Mouse (Mus musculus): ENCODE data around the gene Cdyl. TPM values are rescaled to one million over a fixed set of nuclear protein-coding genes. Genes with fewer than 3 reads are reported as not detected.

Gene Cdyl
- polyA plus RNA-seq, 1 experiment from 2014 or later: 10.3 TPM

DNA sequence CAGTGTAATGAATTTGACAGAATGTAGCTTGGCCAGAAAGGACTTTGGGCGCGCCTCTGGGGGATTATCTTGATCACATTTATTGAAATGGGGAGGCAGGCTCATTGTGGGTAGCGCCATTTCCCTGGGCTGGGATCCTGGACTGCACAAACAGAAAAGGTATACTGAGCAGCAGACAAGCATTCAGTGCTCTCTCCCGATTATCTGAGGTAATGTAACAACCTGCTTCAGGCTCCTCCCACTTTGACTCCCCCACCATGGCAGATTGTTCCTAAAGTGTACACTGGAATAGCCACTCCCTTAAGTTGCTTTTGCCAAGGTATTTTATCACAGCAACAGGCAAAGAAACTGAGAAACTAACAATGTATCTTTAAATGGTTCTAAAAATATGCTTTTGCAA lies 58.0 kb downstream of the Cdyl start:
- Histone ChIP-seq H3K9me3 (replicated peaks) (no peaks in the 10 kb centered on the region), H3K27me3 (no peaks in the 10 kb centered on the region), H3K36me3 (no peaks in the 10 kb centered on the region), H3K4me1 (replicated peaks) (peaks cover 9% of the 10 kb centered on the region), H3K4me2 (no peak overlapping the region), H3K27ac (no peak overlapping the region), H3K4me3 (replicated peaks) (no peak overlapping the region), H3K9ac (no peak overlapping the region)
- DNase-seq: no peak
- no peak for ATAC-seq (ENCODE audit: low read depth)
- 77% methylated on average over 4 of the region's 4 CpGs for WGBS (ENCODE audit: insufficient replicate concordance)

DNA sequence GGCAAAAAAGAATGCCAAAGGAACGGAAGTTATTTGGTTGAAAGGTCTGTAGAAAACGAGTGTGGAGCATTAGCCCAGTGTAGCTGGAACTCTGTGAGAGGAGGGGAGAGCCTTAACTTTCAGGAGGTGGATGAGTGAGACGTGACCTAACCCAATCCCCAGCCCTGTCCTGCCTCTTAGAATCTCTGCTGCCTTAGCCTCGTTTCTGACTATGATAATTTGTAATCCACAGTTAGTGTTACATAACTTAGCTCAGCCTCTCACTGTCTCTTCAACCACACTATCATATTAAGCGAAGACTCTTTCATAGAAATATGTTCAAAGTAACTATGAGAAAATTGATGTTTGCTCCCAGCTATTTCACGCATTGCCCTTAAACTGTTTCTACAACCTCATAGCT lies 59.9 kb downstream of the Cdyl start:
- Histone ChIP-seq H3K4me3 (replicated peaks) (no peak overlapping the region), H3K4me2 (no peak overlapping the region), H3K36me3 (no peaks in the 10 kb centered on the region), H3K9ac (no peak overlapping the region), H3K27ac (no peak overlapping the region), H3K9me3 (replicated peaks) (no peaks in the 10 kb centered on the region), H3K27me3 (no peaks in the 10 kb centered on the region), H3K4me1 (replicated peaks) (peaks cover 14% of the 10 kb centered on the region)
- WGBS (ENCODE audit: insufficient replicate concordance): 64% methylated on average over 6 of the region's 6 CpGs
- ATAC-seq (ENCODE audit: low read depth) (no peak), DNase-seq (no peak)

DNA sequence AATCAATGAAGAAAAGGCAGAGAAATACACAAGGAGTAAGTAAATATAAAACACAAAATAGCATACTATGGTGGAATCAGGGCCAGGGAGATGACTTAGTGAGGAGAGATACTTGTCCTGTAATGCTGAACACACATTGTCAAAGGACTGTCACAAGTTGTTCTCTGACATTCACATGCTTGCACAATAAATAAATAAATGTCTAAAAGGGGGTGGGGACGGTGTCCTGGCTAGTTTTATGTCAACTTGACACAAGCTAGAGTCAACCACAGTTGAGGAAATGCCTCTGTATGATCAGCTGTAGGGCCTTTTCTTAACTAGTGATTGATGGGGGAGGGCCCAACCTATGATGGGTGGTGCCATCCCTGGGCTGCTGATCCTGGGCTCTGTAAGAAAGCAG lies 63.4 kb downstream of the Cdyl start:
- H3K27me3 ChIP-seq: no peaks in the 10 kb centered on the region
- no peaks in the 10 kb centered on the region for H3K9me3 ChIP-seq (replicated peaks)
- H3K9ac ChIP-seq: no peak overlapping the region
- 53% methylated on average over 1 of the region's 1 CpGs for WGBS (ENCODE audit: insufficient replicate concordance)
- no peak overlapping the region for H3K4me2 ChIP-seq
- peaks cover 13% of the 10 kb centered on the region for H3K4me1 ChIP-seq (replicated peaks)
- no peaks in the 10 kb centered on the region for H3K36me3 ChIP-seq
- no peak overlapping the region for H3K4me3 ChIP-seq (replicated peaks)
- ATAC-seq (ENCODE audit: low read depth) (no peak; the same call in 1 of the 2 replicates), DNase-seq (no peak)
- H3K27ac ChIP-seq: no peak overlapping the region

GRCm38 (mm10) chr13:35726025-35726424 lies 66.4 kb downstream of the Cdyl start:
- Histone ChIP-seq H3K9ac (no peak overlapping the region), H3K4me2 (no peak overlapping the region), H3K27me3 (no peaks in the 10 kb centered on the region), H3K36me3 (no peaks in the 10 kb centered on the region), H3K9me3 (replicated peaks) (no peaks in the 10 kb centered on the region), H3K4me1 (replicated peaks) (peaks cover 8% of the 10 kb centered on the region; the same call in 1 of the 2 replicates), H3K4me3 (replicated peaks) (no peak overlapping the region), H3K27ac (no peak overlapping the region)
- DNase-seq (no peak), ATAC-seq (ENCODE audit: low read depth) (peak; percentile 47; the same call in 1 of the 2 replicates)
- 37% methylated on average over 3 of the region's 3 CpGs for WGBS (ENCODE audit: insufficient replicate concordance)

DNA sequence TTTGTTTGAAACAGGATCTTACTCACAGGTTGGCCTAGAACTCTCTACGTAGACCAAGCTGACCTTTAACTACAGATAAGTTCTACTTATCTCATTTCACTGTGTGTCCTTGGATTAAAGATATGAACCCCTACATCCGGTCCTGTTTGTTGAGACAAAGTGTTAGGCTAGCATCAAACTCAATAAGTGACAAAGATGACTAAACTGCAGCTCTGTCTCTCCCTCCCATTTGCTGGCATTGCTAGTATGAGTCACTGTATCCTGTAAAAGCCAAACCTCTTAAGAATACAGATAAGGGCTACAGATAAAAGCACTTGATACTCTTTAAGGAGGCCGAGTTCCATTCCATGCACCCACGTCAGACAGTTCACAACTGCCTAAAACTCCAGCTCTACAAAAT lies 72.5 kb downstream of the Cdyl start:
- Histone ChIP-seq H3K27ac (peak overlapping the region; percentile 80), H3K36me3 (no peaks in the 10 kb centered on the region), H3K9me3 (replicated peaks) (no peaks in the 10 kb centered on the region), H3K4me1 (replicated peaks) (peaks cover 26% of the 10 kb centered on the region), H3K4me3 (replicated peaks) (no peak overlapping the region), H3K9ac (no peak overlapping the region), H3K4me2 (no peak overlapping the region), H3K27me3 (no peaks in the 10 kb centered on the region)
- 63% methylated on average over 4 of the region's 4 CpGs for WGBS (ENCODE audit: insufficient replicate concordance)
- DNase-seq (no peak), ATAC-seq (ENCODE audit: low read depth) (no peak)

DNA sequence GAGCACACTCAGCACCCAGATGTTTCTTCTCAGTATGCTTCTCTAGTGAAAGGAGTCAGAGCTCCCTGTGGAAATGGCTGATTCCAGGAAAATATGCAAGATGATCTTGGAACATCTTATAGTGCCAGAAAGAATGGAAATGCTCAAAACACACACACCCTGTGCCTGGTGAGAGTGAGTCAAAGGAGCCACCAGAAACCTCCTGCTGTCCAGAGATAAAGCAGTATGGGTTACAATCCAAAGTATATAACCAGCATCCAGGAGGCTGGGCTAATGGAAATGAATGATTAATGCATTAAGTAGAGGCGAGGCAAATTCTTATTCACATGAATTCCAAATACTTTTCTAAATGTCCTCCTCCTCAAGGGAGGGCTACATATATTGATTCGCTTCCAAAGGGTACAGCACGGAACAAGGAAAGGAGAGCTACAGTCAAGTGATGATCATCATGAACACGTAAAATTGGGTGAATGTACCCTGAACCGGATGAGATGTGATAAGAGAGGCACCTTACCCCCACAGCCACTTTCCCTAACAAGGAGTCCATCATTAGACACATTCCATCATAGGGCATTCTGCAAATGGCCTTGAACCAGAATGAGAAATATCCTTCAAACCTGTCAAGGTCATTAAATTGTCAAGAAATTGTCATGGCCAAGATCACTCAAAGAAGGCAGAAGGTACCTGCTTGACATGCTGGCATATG lies 73.4 kb downstream of the Cdyl start:
- 61% methylated on average over 5 of the region's 5 CpGs for WGBS (ENCODE audit: insufficient replicate concordance)
- peak overlapping the region; percentile 41 for H3K4me2 ChIP-seq
- H3K4me3 ChIP-seq (replicated peaks): no peak overlapping the region
- peaks cover 26% of the 10 kb centered on the region for H3K4me1 ChIP-seq (replicated peaks)
- H3K9ac ChIP-seq: peak overlapping the region; percentile 26
- ATAC-seq (ENCODE audit: low read depth): peak; percentile 97
- peak overlapping the region; percentile 80 for H3K27ac ChIP-seq
- no peaks in the 10 kb centered on the region for H3K27me3 ChIP-seq
- no peak for DNase-seq
- H3K9me3 ChIP-seq (replicated peaks): no peaks in the 10 kb centered on the region
- no peaks in the 10 kb centered on the region for H3K36me3 ChIP-seq

- ATAC-seq (ENCODE audit: low read depth) (no peak), DNase-seq (no peak)
- Histone ChIP-seq H3K4me2 (no peak overlapping the region), H3K27me3 (no peaks in the 10 kb centered on the region; the same call in 1 of the 2 replicates), H3K27ac (no peak overlapping the region), H3K36me3 (no peaks in the 10 kb centered on the region), H3K9me3 (replicated peaks) (no peaks in the 10 kb centered on the region), H3K4me1 (replicated peaks) (peaks cover 35% of the 10 kb centered on the region), H3K4me3 (replicated peaks) (no peak overlapping the region), H3K9ac (no peak overlapping the region)
- WGBS (ENCODE audit: insufficient replicate concordance): 18% methylated on average over 2 of the region's 2 CpGs
Observed at GRCm38 (mm10) chr13:35737565-35737964, 77.9 kb downstream of the Cdyl start.

GRCm38 (mm10) chr13:35738210-35738609 lies 78.6 kb downstream of the Cdyl start:
- no peaks in the 10 kb centered on the region for H3K36me3 ChIP-seq
- peaks cover 35% of the 10 kb centered on the region for H3K4me1 ChIP-seq (replicated peaks)
- no peaks in the 10 kb centered on the region for H3K9me3 ChIP-seq (replicated peaks)
- 39% methylated on average over 2 of the region's 2 CpGs for WGBS (ENCODE audit: insufficient replicate concordance)
- no peak overlapping the region for H3K4me2 ChIP-seq
- no peak for DNase-seq
- H3K4me3 ChIP-seq (replicated peaks): no peak overlapping the region
- no peaks in the 10 kb centered on the region; the same call in 1 of the 2 replicates for H3K27me3 ChIP-seq
- no peak overlapping the region for H3K9ac ChIP-seq
- H3K27ac ChIP-seq: no peak overlapping the region
- no peak for ATAC-seq (ENCODE audit: low read depth)

DNA sequence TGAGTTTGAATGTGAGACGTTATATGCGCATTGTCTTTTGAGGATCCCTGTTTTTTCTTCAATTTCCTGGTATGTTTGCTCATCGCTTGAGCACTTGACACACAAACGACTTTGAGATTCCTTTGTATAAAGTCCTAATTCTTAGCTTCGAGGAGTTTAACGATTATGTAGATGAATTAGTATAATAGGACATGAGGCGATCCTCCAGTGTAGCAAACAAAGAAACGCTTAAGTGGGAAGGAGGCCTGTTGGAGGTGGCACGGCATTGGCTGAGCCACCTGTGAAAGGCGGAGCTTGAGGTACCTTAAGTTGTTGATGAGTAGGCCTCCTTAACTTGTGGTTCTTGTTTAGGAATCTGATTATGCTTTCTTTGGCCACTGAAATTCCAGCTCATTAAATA lies 79.8 kb downstream of the Cdyl start:
- Histone ChIP-seq H3K9me3 (replicated peaks) (no peaks in the 10 kb centered on the region), H3K4me2 (0 out of 2 replicates have a peak overlapping the region, but pooled peaks have one; percentile 98), H3K4me1 (replicated peaks) (peaks cover 42% of the 10 kb centered on the region), H3K4me3 (replicated peaks) (no peak overlapping the region), H3K9ac (no peak overlapping the region), H3K27me3 (no peaks in the 10 kb centered on the region; the same call in 1 of the 2 replicates), H3K27ac (peak overlapping the region; percentile 96), H3K36me3 (no peaks in the 10 kb centered on the region)
- DNase-seq: no peak
- ATAC-seq (ENCODE audit: low read depth): no peak
- 62% methylated on average over 10 of the region's 10 CpGs for WGBS (ENCODE audit: insufficient replicate concordance)

DNA sequence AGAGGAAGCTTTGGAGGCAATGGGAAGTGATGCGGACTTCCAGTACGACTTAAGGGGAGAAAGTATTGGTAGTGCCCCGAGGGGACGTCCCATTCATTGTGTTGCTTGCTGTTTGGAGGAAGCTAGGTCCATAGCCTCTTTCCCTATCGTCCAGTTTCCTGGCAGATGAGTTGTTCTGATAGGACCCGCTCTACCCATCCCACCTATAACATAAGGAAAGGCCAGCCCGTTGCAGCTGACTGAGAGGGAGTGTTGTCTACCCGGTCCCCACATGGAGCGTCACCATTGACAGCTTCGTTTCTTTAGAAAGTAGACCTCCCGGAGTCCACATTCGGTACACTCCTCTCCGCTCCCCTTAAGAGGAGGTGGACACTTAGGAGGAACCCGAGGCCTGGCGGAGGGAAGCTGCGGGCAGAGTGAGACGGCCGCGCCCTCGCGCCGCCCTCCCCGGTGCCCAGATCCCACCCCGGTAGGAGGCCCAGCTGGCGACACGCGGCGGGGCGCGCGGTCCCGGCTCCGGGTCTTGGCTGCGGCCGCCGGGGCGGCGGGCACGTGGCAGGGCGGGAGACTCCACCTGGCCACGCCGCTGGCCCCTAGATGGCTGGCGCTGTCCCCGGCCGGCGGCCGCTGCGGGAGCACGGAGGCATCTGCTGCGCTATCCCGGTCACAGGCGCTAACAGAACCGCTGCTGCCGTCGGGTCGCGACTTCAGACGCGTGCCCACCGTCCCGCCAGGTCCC lies 80.8 kb downstream of the Cdyl start:
- Histone ChIP-seq H3K9me3 (replicated peaks) (no peaks in the 10 kb centered on the region), H3K36me3 (no peaks in the 10 kb centered on the region), H3K4me1 (replicated peaks) (peaks cover 51% of the 10 kb centered on the region), H3K27ac (peak overlapping the region; percentile 96), H3K4me2 (peak overlapping the region; percentile 98), H3K27me3 (no peaks in the 10 kb centered on the region; the same call in 1 of the 2 replicates), H3K9ac (peak overlapping the region; percentile 83), H3K4me3 (replicated peaks) (peak overlapping the region; percentile 99)
- WGBS (ENCODE audit: insufficient replicate concordance): 2% methylated on average over 53 of the region's 61 CpGs
- ATAC-seq (ENCODE audit: low read depth) (peak; percentile 78), DNase-seq (peak; percentile 78)

DNA sequence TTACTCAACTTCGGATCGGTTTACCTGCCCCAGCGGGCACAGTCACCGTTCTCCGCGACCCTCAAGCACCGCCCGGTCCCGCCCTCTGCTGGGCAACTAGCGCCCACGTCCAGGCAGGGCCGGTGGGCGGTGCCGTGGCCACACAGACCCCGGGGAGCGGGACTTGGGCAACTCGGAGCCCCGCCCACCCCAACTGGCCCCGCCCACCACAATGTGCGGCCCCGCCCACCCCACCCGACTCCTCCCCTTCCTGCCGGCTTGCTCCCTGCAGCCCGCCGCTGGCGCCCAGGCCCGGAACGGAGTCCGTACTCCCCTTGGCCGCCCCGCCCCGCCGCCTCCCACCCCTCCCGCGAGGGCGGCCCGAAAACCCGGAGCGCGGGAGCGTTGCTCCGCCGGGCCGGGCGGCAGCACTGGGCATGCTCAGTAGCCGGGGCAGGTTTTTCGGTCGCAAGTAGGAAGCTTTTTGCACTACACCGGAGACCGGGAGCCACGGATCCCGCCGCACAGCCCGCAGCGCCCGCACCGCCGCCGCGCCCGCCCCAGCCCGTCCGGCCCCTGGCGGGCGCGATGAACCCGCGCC lies 81.5 kb downstream of the Cdyl start:
- H3K4me1 ChIP-seq (replicated peaks): peaks cover 54% of the 10 kb centered on the region

More for the DNA sequence above, 81.5 kb downstream of the Cdyl start:
- Histone ChIP-seq H3K27me3 (no peaks in the 10 kb centered on the region; the same call in 1 of the 2 replicates), H3K4me2 (peak overlapping the region; percentile 98), H3K36me3 (0 out of 2 replicates have a peak, but pooled peaks cover 3% of the 10 kb centered on the region), H3K9me3 (replicated peaks) (no peaks in the 10 kb centered on the region), H3K4me3 (replicated peaks) (peak overlapping the region; percentile 99), H3K27ac (peak overlapping the region; percentile 96), H3K9ac (peak overlapping the region; percentile 99)
- ATAC-seq (ENCODE audit: low read depth) (peak; percentile 90), DNase-seq (peak; percentile 91)
- WGBS (ENCODE audit: insufficient replicate concordance): under 1% methylated on average over 60 of the region's 68 CpGs
